14 mouse cellular contexts compared by ENCODE assay signal in the genomic region with DNA sequence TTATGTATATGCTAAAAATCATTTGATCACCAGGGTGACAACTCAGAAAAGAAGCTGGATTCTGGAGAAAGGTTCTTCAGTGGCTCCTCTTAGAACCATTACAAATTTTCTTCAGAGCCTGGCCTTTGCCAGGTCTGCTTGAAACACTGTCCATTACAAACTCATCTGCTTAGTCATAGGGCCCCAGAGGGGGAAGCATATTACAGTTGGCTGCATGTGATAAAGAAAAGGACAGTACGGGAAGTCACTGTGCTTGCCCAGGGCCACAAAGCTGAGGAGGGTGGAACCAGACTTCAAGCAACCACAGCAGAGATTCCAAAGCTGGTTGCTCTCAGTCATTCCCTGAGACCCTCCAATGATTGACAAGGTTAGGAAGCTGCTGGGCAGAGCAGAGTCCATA. TPM values are rescaled to one million over a fixed set of nuclear protein-coding genes. Genes with fewer than 3 reads are reported as not detected.
DNase-seq lines count a peak whose midpoint lies in the region; ATAC-seq and TF ChIP-seq lines count a peak whose summit lies in the region.
"Had no signal": no experiment of that assay in that cellular context is flagged by ENCODE, and none has a peak within 500 bp of the region (broad histone marks: within the 10 kb centered on the region; RNA-seq: fewer than 3 reads in every experiment).

No protein-coding gene starts in this region.

- no peaks in the 10 kb centered on the region for H3K27me3 ChIP-seq in C2C12 (ENCODE audit: control insufficient read depth, insufficient read depth, insufficient read length)
- H3K27me3 ChIP-seq in erythroblast, embryonic 14.5 days (ENCODE audit: control insufficient read depth): no peaks in the 10 kb centered on the region
- H3K27me3 ChIP-seq in liver, embryonic 15.5 days: no peaks in the 10 kb centered on the region
- H3K27me3 ChIP-seq: limb, embryonic 15.5 days; neural tube, embryonic 15.5 days had no signal

- peak; percentile 40 for ATAC-seq in liver, embryonic 15.5 days (ENCODE audit: insufficient read depth)

- no peak overlapping the region for H3ac ChIP-seq in C2C12 (ENCODE audit: control insufficient read depth, insufficient read length, low read depth)

- peaks cover 18% of the 10 kb centered on the region for H3K79me3 ChIP-seq in C2C12 (ENCODE audit: low read depth)

- H3K4me1 ChIP-seq in erythroblast, embryonic 14.5 days (ENCODE audit: control insufficient read depth): peaks cover 81% of the 10 kb centered on the region
- peaks cover 73% of the 10 kb centered on the region for H3K4me1 ChIP-seq in liver, embryonic 15.5 days (replicated peaks)

- TF ChIP-seq CTCF in C2C12 (IDR thresholded peaks at IDR 0.05; ENCODE audit: control insufficient read depth, insufficient read depth, insufficient read length): no peak

- H3K9me3 ChIP-seq in erythroblast, embryonic 14.5 days (ENCODE audit: control insufficient read depth, low read length): no peaks in the 10 kb centered on the region
- no peaks in the 10 kb centered on the region for H3K9me3 ChIP-seq in liver, embryonic 15.5 days (replicated peaks)
- H3K9me3 ChIP-seq: limb, embryonic 15.5 days; neural tube, embryonic 15.5 days had no signal

- peaks cover 18% of the 10 kb centered on the region for H3K79me2 ChIP-seq in C2C12 (ENCODE audit: control insufficient read depth, insufficient read depth)

- WGBS in liver, embryonic 15.5 days (ENCODE audit: insufficient replicate concordance): 5% methylated on average over 1 of the region's 1 CpGs

- H3K27ac ChIP-seq in liver, embryonic 15.5 days (replicated peaks): peak overlapping the region; percentile 91
- H3K27ac ChIP-seq: limb, embryonic 15.5 days; neural tube, embryonic 15.5 days had no signal

- no peaks in the 10 kb centered on the region for H3K36me3 ChIP-seq in C2C12 (ENCODE audit: control insufficient read depth, insufficient read depth)
- peaks cover 7% of the 10 kb centered on the region for H3K36me3 ChIP-seq in erythroblast, embryonic 14.5 days (ENCODE audit: control insufficient read depth)
- no peaks in the 10 kb centered on the region for H3K36me3 ChIP-seq in liver, embryonic 15.5 days (replicated peaks)
- H3K36me3 ChIP-seq: limb, embryonic 15.5 days; neural tube, embryonic 15.5 days had no signal

- no peak overlapping the region for H3K4me3 ChIP-seq in C2C12 (ENCODE audit: insufficient read depth, poor library complexity, severe bottlenecking)
- peak overlapping the region; percentile 46 for H3K4me3 ChIP-seq in erythroblast, embryonic 14.5 days (replicated peaks)
- H3K4me3 ChIP-seq in liver, embryonic 15.5 days (replicated peaks): peak overlapping the region; percentile 6; the same call in 1 of the 2 replicates
- H3K4me3 ChIP-seq: limb, embryonic 15.5 days; neural tube, embryonic 15.5 days had no signal

- H3K4me2 ChIP-seq in liver, embryonic 15.5 days: peak overlapping the region; percentile 86
- H3K4me2 ChIP-seq: limb, embryonic 15.5 days; midbrain, embryonic 11.5 days; neural tube, embryonic 15.5 days had no signal

- DNase-seq in adrenal gland, adult 2 months: peak; percentile 80
- no peak for DNase-seq in adrenal gland, adult 8-10 months
- no peak for DNase-seq in frontal cortex, postnatal 14 days (ENCODE audit: low spot score in 2 of 2)
- DNase-seq in cerebellum, adult 11 months: no peak
- DNase-seq in left cerebral cortex, adult 8-10 months (ENCODE audit: low spot score in 2 of 2): no peak
- DNase-seq: B cell, adult 2 months; cerebellum, adult 9-10 months; spleen, adult 18-20 months had no signal

- no peak overlapping the region for H3K9ac ChIP-seq in liver, embryonic 15.5 days
- H3K9ac ChIP-seq: limb, embryonic 15.5 days; neural tube, embryonic 15.5 days had no signal

TF ChIP-seq in C2C12, 6 proteins besides CTCF, POLR2A, EP300 and RAD21:
- no peak for TF ChIP-seq CEBPB (IDR thresholded peaks at IDR 0.05; ENCODE audit: low read depth)
- no peak for TF ChIP-seq MAX (IDR thresholded peaks at IDR 0.05)
- no peak for TF ChIP-seq MYOD1 (IDR thresholded peaks at IDR 0.05; ENCODE audit: control insufficient read depth, insufficient read length, low read depth)
- TF ChIP-seq FOSL1 (IDR thresholded peaks at IDR 0.05; ENCODE audit: insufficient read depth, low read length, poor library complexity, severe bottlenecking): no peak
- peak; percentile 20 for TF ChIP-seq USF1 (IDR thresholded peaks at IDR 0.05; ENCODE audit: low read depth)
- no peak for TF ChIP-seq MYOG (IDR thresholded peaks at IDR 0.05; ENCODE audit: control insufficient read depth, extremely low read depth, insufficient read length)

RNA-seq across cellular contexts. Expression of a gene that starts 3.1 kb away (rescaled TPM):
- 1,000 to 10,000 TPM; 1,164 to 1,465 TPM for total RNA-seq in adrenal gland, adult 2 months (2021)
- polyA plus RNA-seq in adrenal gland, adult 2 months (2012; rRNA removed): 187 and 262 TPM in 2 replicates
- 1,000 to 10,000 TPM; 1,088 to 1,472 (median 1,425) TPM for total RNA-seq in adrenal gland, adult 8-10 months (2022)
- polyA plus RNA-seq in C2C12 (2012; fragmentation: generic; extraction: Trizol): 28.3 TPM
- 1.0 and 1.6 TPM in 2 replicates for polyA plus RNA-seq in erythroblast, embryonic 14.5 days (2012)
- polyA plus RNA-seq in liver, embryonic 15.5 days (2015; fragmentation: Nextera tagmentation; extraction: Ambion mirVana): 11.4 TPM in 2 replicates
- 100 to 1,000 TPM; 106 to 135 (median 117) TPM for total RNA-seq in left cerebral cortex, adult 8-10 months (2022)
